In genomic region chr7:116294961-116295360, GRCm38 (mm10) we compare ENCODE assay signal across 12 mouse cellular contexts. TPM values are rescaled to one million over a fixed set of nuclear protein-coding genes. Genes with fewer than 3 reads are reported as not detected.
DNase-seq lines count a peak whose midpoint lies in the region; ATAC-seq and TF ChIP-seq lines count a peak whose summit lies in the region.
"Had no signal": no experiment of that assay in that cellular context is flagged by ENCODE, and none has a peak within 500 bp of the region (broad histone marks: within the 10 kb centered on the region; RNA-seq: fewer than 3 reads in every experiment).

No protein-coding gene starts in this region.

- no peak; the same call in 1 of the 2 replicates for ATAC-seq in heart, embryonic 12.5 days (ENCODE audit: insufficient number of reproducible peaks, low FRiP score)
- ATAC-seq: inflammation-experienced regulatory T-cells, adult 6 months had no signal

- H3K4me1 ChIP-seq in heart, embryonic 12.5 days (replicated peaks): peaks cover 29% of the 10 kb centered on the region
- H3K4me1 ChIP-seq in heart, adult 2 months (ENCODE audit: control insufficient read depth, insufficient read depth, low read length): no peaks in the 10 kb centered on the region

- no peaks in the 10 kb centered on the region for H3K9me3 ChIP-seq in heart, embryonic 12.5 days (replicated peaks)
- H3K9me3 ChIP-seq: limb, embryonic 15.5 days had no signal

- H3K27ac ChIP-seq in heart, embryonic 12.5 days (ENCODE audit: poor library complexity, severe bottlenecking): no peak overlapping the region
- H3K27ac ChIP-seq in heart, adult 2 months: no peak overlapping the region
- H3K27ac ChIP-seq: limb, embryonic 15.5 days had no signal

- H3K4me3 ChIP-seq in heart, embryonic 12.5 days: no peak overlapping the region
- no peak overlapping the region for H3K4me3 ChIP-seq in heart, adult 2 months
- H3K4me3 ChIP-seq: limb, embryonic 15.5 days had no signal

- 42% methylated on average over 3 of the region's 3 CpGs for WGBS in heart, embryonic 12.5 days
- WGBS in heart, adult 2 months: 49% methylated on average over 3 of the region's 3 CpGs

- no peaks in the 10 kb centered on the region for H3K27me3 ChIP-seq in heart, embryonic 12.5 days (replicated peaks)
- H3K27me3 ChIP-seq in heart, adult 2 months (ENCODE audit: control insufficient read depth, insufficient read depth, low read length): no peaks in the 10 kb centered on the region
- H3K27me3 ChIP-seq: limb, embryonic 15.5 days had no signal

- intact Hi-C loops in heart, adult 2 months (cut with DNase I): no loop called here

- no peaks in the 10 kb centered on the region for H3K36me3 ChIP-seq in heart, embryonic 12.5 days
- no peaks in the 10 kb centered on the region for H3K36me3 ChIP-seq in heart, adult 2 months (ENCODE audit: control insufficient read depth, insufficient read depth, low read length)
- H3K36me3 ChIP-seq: limb, embryonic 15.5 days had no signal

- H3K79me2 ChIP-seq in heart, adult 2 months (replicated peaks; ENCODE audit: control insufficient read depth, insufficient read depth, low read length): no peaks in the 10 kb centered on the region

- TF ChIP-seq CTCF in heart, adult 2 months (IDR thresholded peaks at IDR 0.05): no peak

- DNase-seq in heart, adult 2 months: no peak
- peak; percentile 4 for DNase-seq in 3T3-L1 (ENCODE audit: low read depth, low spot score)
- peak; percentile 74 for DNase-seq in ZHBTc4 (ENCODE audit: low read depth, low spot score)
- peak; percentile 60 to 64 for DNase-seq in kidney, postnatal 36 days
- no peak for DNase-seq in layer of hippocampus, adult 8-10 months (ENCODE audit: low spot score in 2 of 2)
- DNase-seq in ovary, postnatal 14 days (ENCODE audit: low spot score): no peak
- no peak for DNase-seq in urinary bladder, postnatal 4 days (ENCODE audit: low spot score in 2 of 2)
- DNase-seq: gastrocnemius, postnatal 36 days; right cerebral cortex, adult 18-20 months had no signal

- H3K9ac ChIP-seq in heart, embryonic 12.5 days: peak overlapping the region; percentile 42
- no peak overlapping the region for H3K9ac ChIP-seq in heart, adult 2 months (ENCODE audit: low read depth, low read length)
- H3K9ac ChIP-seq: limb, embryonic 15.5 days had no signal

- no peak for TF ChIP-seq POLR2A in heart, adult 2 months (IDR thresholded peaks at IDR 0.05; ENCODE audit: insufficient read depth, low read depth, low read length)

- no peak overlapping the region for H3K4me2 ChIP-seq in heart, embryonic 12.5 days
- H3K4me2 ChIP-seq: limb, embryonic 15.5 days had no signal

- no peak for TF ChIP-seq EP300 in heart, adult 2 months (IDR thresholded peaks at IDR 0.05; ENCODE audit: insufficient read depth, low read depth, low read length)

RNA-seq across cellular contexts. Expression of gene Plekha7, which starts 13.2 kb away (rescaled TPM):
- 55.9 and 59.7 TPM in 2 replicates for polyA plus RNA-seq in heart, embryonic 12.5 days (2016; fragmentation: Nextera tagmentation; extraction: Ambion mirVana)
- total RNA-seq in heart, adult 2 months (2021): 1 to 10 TPM; 4.5 to 6.3 TPM
- 13.7 and 19.3 TPM in 2 replicates for polyA plus RNA-seq in heart, adult 2 months (2012; rRNA removed)
- total RNA-seq in layer of hippocampus, adult 8-10 months (2022): 10 to 100 TPM; 25.0 to 31.5 (median 26.4) TPM

RNA-seq across cellular contexts. Expression of gene Rps13, which starts 39.0 kb away (rescaled TPM):
- polyA plus RNA-seq in heart, embryonic 12.5 days (2016; fragmentation: Nextera tagmentation; extraction: Ambion mirVana): 574 and 581 TPM in 2 replicates
- total RNA-seq in heart, adult 2 months (2021): 100 to 1,000 TPM; 328 to 384 TPM
- 110 and 146 TPM in 2 replicates for polyA plus RNA-seq in heart, adult 2 months (2012; rRNA removed)
- 100 to 1,000 TPM; 196 to 267 (median 243) TPM for total RNA-seq in layer of hippocampus, adult 8-10 months (2022)

Comparison
In these comparisons a context has a peak if more than half of its experiments do, and no peak if none do; other contexts are left out.
1. DNase-seq: peak in 3T3-L1 (single experiment), ZHBTc4 (single experiment) and kidney, postnatal 36 days (2 of 2); none in heart, adult 2 months (0 of 2), layer of hippocampus, adult 8-10 months (0 of 2), ovary, postnatal 14 days (single experiment) and urinary bladder, postnatal 4 days (0 of 2).